ENCODE assay signal across 8 mouse cellular contexts in genomic region chr5:143757755-143758443, GRCm38 (mm10). TPM values are rescaled to one million over a fixed set of nuclear protein-coding genes. Genes with fewer than 3 reads are reported as not detected.
DNase-seq lines count a peak whose midpoint lies in the region; ATAC-seq lines count a peak whose summit lies in the region.

No protein-coding gene starts in this region.

- ATAC-seq in megakaryocyte progenitor cell, adult 5-6 weeks (replicated peaks; ENCODE audit: poor library complexity) = peak; percentile 97

- peak; percentile 82 for DNase-seq in adipocyte (ENCODE audit: low spot score)
- DNase-seq in embryo, embryonic 10 days (ENCODE audit: low spot score) = peak; percentile 92
- peak; percentile 82 for DNase-seq in gastrocnemius, postnatal 10 days
- peak; percentile 74 for DNase-seq in induced T-regulatory cell, adult 2 months (ENCODE audit: low read depth)
- DNase-seq in left cerebral cortex, adult 9 months (ENCODE audit: low spot score in 2 of 2) = peak; percentile 90 to 95
- DNase-seq in right cerebral cortex, postnatal 14 days = peak; percentile 84
- peak; percentile 73 to 87 for DNase-seq in urinary bladder, postnatal 36 days (ENCODE audit: low spot score in 2 of 2)

RNA-seq across cellular contexts. Expression of gene Usp42, which starts 25.8 kb away (rescaled TPM):
- 10 to 100 TPM in 1 of 2 experiments, 1 to 10 TPM in 1; 6.7 to 11.0 TPM for total RNA-seq in gastrocnemius, postnatal 10 days (2021)
- total RNA-seq in megakaryocyte progenitor cell, adult 5-6 weeks (2015) = 24.0 and 26.4 TPM in 2 replicates
- total RNA-seq in megakaryocyte progenitor cell, adult 5-6 weeks (2017) = 10.0 and 12.5 TPM in 2 replicates

RNA-seq across cellular contexts. Expression of gene Eif2ak1, which starts 59.7 kb away (rescaled TPM):
- total RNA-seq in gastrocnemius, postnatal 10 days (2021) = 10 to 100 TPM; 23.6 to 23.8 TPM
- total RNA-seq in megakaryocyte progenitor cell, adult 5-6 weeks (2015) = 22.1 and 22.7 TPM in 2 replicates
- total RNA-seq in megakaryocyte progenitor cell, adult 5-6 weeks (2017) = 34.2 and 35.2 TPM in 2 replicates

Comparison
In these comparisons a context has a peak if more than half of its experiments do, and no peak if none do; other contexts are left out.
1. Peak in every context shown above with its lines: DNase-seq and ATAC-seq.